Mouse (Mus musculus) megakaryocyte progenitor cell, adult 5-6 weeks (primary cell): ENCODE results near the gene Olfr373. TPM values are rescaled to one million over a fixed set of nuclear protein-coding genes. Genes with fewer than 3 reads are reported as not detected.
"Not testable (repeated sequence)": the region's sequence is repeated elsewhere in the genome, so short reads cannot be mapped to it uniquely, and the experiment has no call there.

Experiments used
- ATAC-seq: replicated peaks from 2 replicates; pipeline ENCODE4 v1.8.0; 2016; ENCODE audit warnings: mild to moderate bottlenecking, moderate TSS enrichment, inconsistent platforms; ENCODE audit not compliant: poor library complexity
- total RNA-seq, 2 experiments: library from RNA; stranded (forward) in 1 of 2; stranded (reverse) in 1 of 2; fragments of 157-497, 149-512 nt in 1 of 2; fragments of 200-1000 nt in 1 of 2; gene quantifications; 2 replicates each; pipeline versions ENCODE4 v1.2.3 to v1.2.4; 2015 to 2017

Gene Olfr373
- total RNA-seq (2015) (not detected in 2 replicates), total RNA-seq (2017) (not detected in 2 replicates)

DNA sequence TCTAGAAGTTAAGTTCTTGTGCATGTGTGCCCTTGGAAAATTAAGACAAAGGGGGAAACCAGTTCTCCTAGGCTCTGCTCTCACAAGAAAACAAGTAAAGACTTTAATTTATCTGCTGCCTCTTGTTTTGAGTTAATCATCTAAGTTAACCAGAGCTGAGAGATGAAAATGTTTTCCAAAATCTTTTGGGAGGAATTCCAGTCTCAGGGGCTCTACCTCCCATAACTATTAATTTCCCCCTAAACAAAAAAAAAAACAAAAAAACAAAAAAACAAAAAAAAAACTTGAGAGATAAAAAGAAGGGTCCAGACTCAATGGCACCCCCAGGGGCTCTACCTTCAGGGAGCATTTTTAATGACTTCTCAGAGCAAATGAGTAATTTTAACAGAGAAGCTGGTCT lies at the start of gene Olfr373:
Gene Olfr373 (plus strand): TSS at position 301 of the 400 bp plus-strand sequence.
- ATAC-seq = not testable (repeated sequence)

- not testable (repeated sequence) for ATAC-seq
Observed at GRCm38 (mm10) chr8:72040918-72041317, 42.1 kb upstream of the Olfr373 start, which contains the start of gene Olfr372. Olfr372 (plus strand) TSS chr8:72041218.

GRCm38 (mm10) chr8:72042493-72042892 lies 40.5 kb upstream of the Olfr373 start:
- peak; percentile 73 for ATAC-seq

- not testable (repeated sequence) for ATAC-seq
Observed at GRCm38 (mm10) chr8:72054633-72055032, 28.3 kb upstream of the Olfr373 start.

GRCm38 (mm10) chr8:72057643-72058042 lies 25.3 kb upstream of the Olfr373 start:
- ATAC-seq = peak; percentile 66

GRCm38 (mm10) chr8:72066819-72067399 lies 16.1 kb upstream of the Olfr373 start:
- peak; percentile 97 for ATAC-seq

DNA sequence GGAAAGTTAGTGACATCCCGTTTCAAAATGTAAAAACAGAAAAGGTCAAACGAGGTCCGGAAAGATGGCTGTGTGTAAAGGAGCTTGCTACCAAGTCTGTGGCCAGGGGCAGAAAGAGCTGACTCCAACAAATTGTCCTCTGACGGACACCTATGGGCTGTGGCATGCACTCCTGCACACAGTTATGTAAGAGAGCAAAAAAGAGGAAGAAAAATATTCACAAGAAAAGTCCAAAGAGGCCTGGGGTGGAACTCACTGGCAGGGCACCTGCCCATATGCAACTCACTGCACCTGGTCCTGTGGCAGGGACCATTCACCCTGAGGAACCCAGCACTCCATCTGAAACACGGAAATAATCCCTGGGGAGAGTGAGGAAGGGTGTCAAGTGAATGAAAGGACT lies 1.8 kb downstream of the Olfr373 start:
- ATAC-seq = peak; percentile 78

GRCm38 (mm10) chr8:72087611-72088010 lies 4.6 kb downstream of the Olfr373 start:
- not testable (repeated sequence) for ATAC-seq

DNA sequence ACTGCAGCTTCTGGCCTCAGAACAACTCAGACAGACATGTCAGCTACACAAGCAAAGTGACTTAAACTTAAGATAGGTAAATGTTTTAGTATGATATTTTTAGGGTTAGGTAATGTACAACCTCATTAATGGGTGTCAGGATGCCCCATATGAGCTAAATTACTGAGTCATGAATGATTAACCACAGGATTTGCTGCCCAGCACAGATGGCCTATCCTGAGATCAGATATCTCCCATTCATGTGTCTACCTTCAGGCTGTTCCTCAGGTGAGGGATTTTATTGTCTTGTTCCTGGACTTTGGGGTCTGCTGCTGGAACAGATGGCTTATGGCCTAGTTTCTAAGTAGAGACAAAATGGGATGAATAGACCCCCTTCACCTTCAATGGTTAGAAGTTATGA lies 13.7 kb downstream of the Olfr373 start:
- not testable (repeated sequence) for ATAC-seq

DNA sequence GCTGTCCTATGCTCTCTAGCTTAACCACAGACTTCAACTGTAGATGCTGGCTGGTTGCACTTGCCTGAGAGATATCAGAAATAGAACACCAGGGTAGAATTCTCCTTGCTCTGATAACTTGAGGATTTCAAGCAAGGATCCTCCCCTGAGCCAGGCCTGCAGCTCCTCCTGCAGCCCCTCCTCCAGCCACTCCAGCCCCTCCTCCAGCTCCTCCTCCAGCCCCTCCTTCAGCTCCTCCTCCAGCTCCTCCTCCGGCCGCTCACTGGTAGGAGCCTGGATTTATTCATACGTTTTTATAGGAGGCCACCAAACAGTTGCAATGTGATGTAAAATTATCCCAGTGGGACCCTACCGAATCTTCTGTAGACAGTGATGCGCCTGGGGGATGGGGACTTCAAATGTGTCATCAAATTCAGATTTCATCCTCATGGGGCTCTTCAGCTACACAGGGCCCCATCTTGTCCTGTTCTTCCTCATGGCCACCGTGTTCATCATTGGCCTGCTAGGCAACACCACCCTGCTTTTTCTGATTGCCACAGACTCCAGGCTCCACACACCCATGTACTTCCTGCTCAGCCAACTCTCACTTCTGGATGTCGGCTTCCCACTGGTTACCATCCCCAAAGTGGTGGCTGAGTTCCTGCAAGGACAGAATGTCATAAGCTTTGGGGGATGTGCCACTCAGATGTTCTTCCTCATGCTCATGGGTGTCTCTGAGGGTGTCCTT lies 16.6 kb downstream of the Olfr373 start:
- ATAC-seq = peak; percentile 96

DNA sequence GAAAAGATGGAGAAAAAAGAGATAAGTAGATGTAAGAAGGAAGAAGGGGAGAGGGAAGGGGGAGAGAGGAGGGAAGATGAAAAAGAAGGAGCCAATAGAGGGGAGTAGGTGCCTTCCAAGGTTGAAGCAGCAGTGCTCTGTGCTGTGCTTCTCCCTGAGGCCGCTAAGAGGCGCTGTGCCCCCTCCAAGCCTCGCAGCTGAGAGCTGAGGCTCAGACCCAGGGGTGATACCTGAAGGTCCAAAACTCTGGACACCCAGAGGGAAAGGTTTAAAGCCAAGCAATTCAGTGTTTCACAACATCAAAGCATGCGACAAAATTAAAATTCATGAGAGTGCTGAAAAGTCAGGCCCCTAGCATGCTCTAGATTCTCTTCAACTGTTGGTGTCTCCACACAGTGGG lies 22.2 kb downstream of the Olfr373 start:
- peak; percentile 61 for ATAC-seq

- no peak for ATAC-seq
Observed at GRCm38 (mm10) chr8:72106740-72107139, 23.8 kb downstream of the Olfr373 start, which contains the start of gene Olfr374. Olfr374 (plus strand) TSS chr8:72107040.

DNA sequence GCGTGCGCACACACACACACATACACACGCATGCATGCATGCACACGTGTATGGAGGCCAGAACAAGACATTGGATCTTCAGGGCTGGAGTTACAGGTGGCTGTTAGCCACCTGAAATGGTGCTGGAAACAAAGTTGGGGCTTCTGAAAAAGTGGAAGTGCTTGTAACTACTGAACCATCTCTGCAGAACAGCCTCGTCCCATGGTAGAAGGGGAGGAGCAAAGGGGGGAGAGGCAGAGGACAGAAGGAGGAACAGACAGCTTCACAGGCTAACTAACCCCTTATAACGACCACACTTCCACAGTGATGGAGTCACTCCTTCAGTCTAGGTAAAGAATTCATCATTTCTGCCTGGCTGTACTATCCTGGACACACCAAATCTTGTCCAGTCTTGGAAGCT lies 27.9 kb downstream of the Olfr373 start:
- peak; percentile 65; the same call in 1 of the 2 replicates for ATAC-seq

- no peak for ATAC-seq
Observed at GRCm38 (mm10) chr8:72112486-72112885, 29.5 kb downstream of the Olfr373 start.

GRCm38 (mm10) chr8:72115202-72115601 lies 32.2 kb downstream of the Olfr373 start:
- ATAC-seq = no peak

GRCm38 (mm10) chr8:72118616-72119015 lies 35.6 kb downstream of the Olfr373 start:
- ATAC-seq = no peak

- ATAC-seq = not testable (repeated sequence)
Observed at GRCm38 (mm10) chr8:72121486-72121885, 38.5 kb downstream of the Olfr373 start.

GRCm38 (mm10) chr8:72121997-72122396 lies 39.0 kb downstream of the Olfr373 start:
- no peak for ATAC-seq

- no peak for ATAC-seq
Observed at GRCm38 (mm10) chr8:72127834-72128233, 44.9 kb downstream of the Olfr373 start.

DNA sequence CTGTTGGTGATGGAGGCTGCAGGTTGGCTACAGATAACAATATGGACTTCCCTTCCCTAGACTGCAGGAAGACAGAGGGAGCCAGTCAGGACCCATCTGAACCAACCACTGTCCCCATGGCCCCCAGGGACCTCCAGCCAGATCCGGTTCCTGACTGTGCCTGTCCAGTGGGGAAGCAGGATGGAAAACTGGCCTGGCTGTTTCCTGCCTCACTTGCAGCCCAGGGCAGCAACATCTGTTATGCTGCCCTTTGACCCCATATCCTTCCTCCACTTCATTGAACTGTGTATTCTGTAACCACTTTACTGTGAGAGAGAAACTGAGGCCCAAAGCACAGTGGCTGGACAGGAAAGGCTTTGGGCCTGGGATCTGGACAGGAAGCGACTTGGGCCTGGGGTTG lies 48.3 kb downstream of the Olfr373 start:
- no peak for ATAC-seq

GRCm38 (mm10) chr8:72131901-72132300 lies 48.9 kb downstream of the Olfr373 start:
- no peak; the same call in 1 of the 2 replicates for ATAC-seq

DNA sequence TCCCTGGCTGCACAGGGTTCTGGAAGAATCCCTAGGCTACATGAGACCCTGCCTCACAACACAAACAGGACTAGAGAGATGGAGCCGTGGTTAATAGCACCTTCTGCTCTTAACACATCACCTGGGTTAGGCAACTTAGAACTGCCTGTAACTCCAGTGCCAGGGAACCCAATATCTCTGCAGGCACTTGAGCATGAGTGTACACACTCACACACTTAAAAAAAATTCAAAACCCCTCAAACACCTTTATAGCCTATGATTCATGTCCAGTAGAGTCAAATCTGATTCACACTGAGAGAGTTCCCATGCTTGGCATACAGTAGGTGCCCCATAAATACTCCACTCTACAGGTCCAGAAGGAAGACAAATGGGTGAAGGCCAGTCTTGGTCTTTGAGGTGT lies 49.4 kb downstream of the Olfr373 start:
- ATAC-seq = no peak
